Comparison of ENCODE assay signal across 1 mouse cellular context in the genomic region with DNA sequence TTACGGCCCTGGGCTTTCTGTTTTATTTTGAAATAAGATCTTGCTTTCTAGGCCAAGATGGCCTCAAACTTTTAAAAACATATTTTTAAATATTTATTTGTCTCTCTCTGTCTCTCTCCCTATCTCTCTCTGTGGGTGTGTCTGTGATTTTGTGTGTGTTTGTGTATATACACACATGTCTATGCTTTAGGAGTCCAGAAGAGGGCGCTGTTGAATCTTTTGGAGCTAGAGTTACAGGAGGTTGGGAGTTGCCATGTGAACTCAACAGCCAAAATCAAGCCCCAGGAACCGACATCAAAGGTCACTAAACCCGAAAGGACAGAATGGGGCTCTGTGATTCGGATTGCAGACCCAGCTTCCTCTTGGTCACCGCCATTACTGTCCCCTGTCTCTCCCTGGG.
A peak's percentile ranks its signal among the peaks of the same experiment; 100 is the strongest.
TF ChIP-seq lines count a peak whose summit lies in the region.

No protein-coding gene starts in this region.

TF ChIP-seq in MEL, 35 proteins besides CTCF, POLR2A, EP300 and RAD21:
- TF ChIP-seq TCF12 (IDR thresholded peaks at IDR 0.05; ENCODE audit: low read depth, low read length): no peak
- TF ChIP-seq ZKSCAN1 (IDR thresholded peaks at IDR 0.05; ENCODE audit: low read depth, low read length): no peak
- TF ChIP-seq E2F4 (IDR thresholded peaks at IDR 0.05; ENCODE audit: borderline replicate concordance, low read depth, low read length): no peak
- TF ChIP-seq ETS1 (IDR thresholded peaks at IDR 0.05; ENCODE audit: low read depth, low read length): no peak
- no peak for TF ChIP-seq MAFK (IDR thresholded peaks at IDR 0.05; ENCODE audit: borderline replicate concordance, low read depth, low read length)
- TF ChIP-seq MAZ (IDR thresholded peaks at IDR 0.05; ENCODE audit: low read depth, low read length): no peak
- peak; percentile 11; the same call in 1 of the 2 replicates for TF ChIP-seq SMC3 (IDR thresholded peaks at IDR 0.05; ENCODE audit: low read depth, low read length)
- no peak for TF ChIP-seq MAX (IDR thresholded peaks at IDR 0.05; ENCODE audit: low read length)
- TF ChIP-seq USF1 (IDR thresholded peaks at IDR 0.05; ENCODE audit: low read depth, low read length): no peak
